ENCODE assay signal across 20 mouse cellular contexts in the genomic region with DNA sequence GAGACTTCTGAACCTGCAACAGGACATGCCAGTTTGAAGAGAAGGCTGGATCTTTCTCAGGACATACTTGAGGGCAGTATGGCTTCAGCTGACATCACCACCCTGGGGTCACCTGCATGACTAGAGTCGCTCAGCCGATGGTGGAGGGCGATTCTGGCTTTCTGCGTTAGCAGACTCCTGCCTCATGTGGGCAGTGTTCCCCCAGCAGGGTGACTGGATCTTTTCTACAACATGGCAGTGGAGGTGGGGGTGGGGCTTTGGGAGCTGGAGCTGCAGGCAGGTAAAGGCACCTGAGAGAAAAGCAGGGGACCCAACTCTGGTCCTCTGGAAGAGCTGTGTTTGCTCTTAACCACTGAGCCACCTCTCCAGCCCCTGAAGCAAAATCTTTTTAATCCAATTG. TPM values are rescaled to one million over a fixed set of nuclear protein-coding genes. Genes with fewer than 3 reads are reported as not detected.
DNase-seq lines count a peak whose midpoint lies in the region; ATAC-seq and TF ChIP-seq lines count a peak whose summit lies in the region.
"Had no signal": no experiment of that assay in that cellular context is flagged by ENCODE, and none has a peak within 500 bp of the region (broad histone marks: within the 10 kb centered on the region; RNA-seq: fewer than 3 reads in every experiment).

No protein-coding gene starts in this region.

- in situ Hi-C loops in CH12.LX (cut with MboI; ENCODE audit: low pct_ligation_motif_present, low pct_unique_long_range_greater_than_20kb, low sequenced_read_pairs): loop anchor here (25.0 kb wide), 1 partner anchor 347 kb away; no protein-coding TSS in a partner anchor

- dilution Hi-C loops in CH12.LX (cut with MboI; ENCODE audit: extremely low pct_ligation_motif_present, extremely low pct_unique_long_range_greater_than_20kb, low sequenced_read_pairs): no loop called here

- H3K4me3 ChIP-seq in forebrain, postnatal 0 days (ENCODE audit: low read depth, low read length): no peak overlapping the region
- H3K4me3 ChIP-seq in forebrain, embryonic 13.5 days: no peak overlapping the region
- H3K4me3 ChIP-seq in liver, adult 2 months (ENCODE audit: insufficient read depth, low read depth, low read length): no peak overlapping the region
- H3K4me3 ChIP-seq in liver, embryonic 12.5 days: no peak overlapping the region
- no peak overlapping the region for H3K4me3 ChIP-seq in CH12.LX (replicated peaks in 1 of 3; ENCODE audit: low read depth in 2 of 3, low read length in 2 of 3, poor library complexity in 1 of 3)
- H3K4me3 ChIP-seq: embryonic facial prominence, embryonic 10.5 days; erythroblast, embryonic 14.5 days; forebrain, embryonic 15.5 days; gastrocnemius, adult 2 months; hindbrain, embryonic 10.5 days; limb, embryonic 13.5 days; neural tube, embryonic 13.5 days had no signal

- no peak for DNase-seq in forebrain, postnatal 0 days
- DNase-seq in liver, adult 2 months (ENCODE audit: extremely low read depth, low read depth, low spot score): no peak
- DNase-seq in CH12.LX (ENCODE audit: extremely low read depth): no peak
- DNase-seq in brain, embryonic 14.5 days (ENCODE audit: low read depth): no peak
- DNase-seq in left cerebral cortex, postnatal 14 days (ENCODE audit: low spot score in 2 of 2): no peak
- DNase-seq: cerebellum, adult 11 months; cerebellum, postnatal 25 days; gastrocnemius, adult 2 months; heart, adult 11 months; kidney, postnatal 14 days; lung, postnatal 14 days had no signal

- no peaks in the 10 kb centered on the region for H3K36me3 ChIP-seq in forebrain, postnatal 0 days (ENCODE audit: insufficient read depth)
- no peaks in the 10 kb centered on the region for H3K36me3 ChIP-seq in forebrain, embryonic 13.5 days (ENCODE audit: poor library complexity, severe bottlenecking)
- H3K36me3 ChIP-seq in liver, adult 2 months (ENCODE audit: control insufficient read depth, insufficient read depth, low read length): no peaks in the 10 kb centered on the region
- H3K36me3 ChIP-seq in liver, embryonic 12.5 days: no peaks in the 10 kb centered on the region
- no peaks in the 10 kb centered on the region for H3K36me3 ChIP-seq in CH12.LX (replicated peaks in 1 of 2; ENCODE audit: control insufficient read depth in 1 of 2, insufficient read depth in 1 of 2, low read length in 1 of 2)
- H3K36me3 ChIP-seq: embryonic facial prominence, embryonic 10.5 days; forebrain, embryonic 15.5 days; hindbrain, embryonic 10.5 days; limb, embryonic 13.5 days; neural tube, embryonic 13.5 days had no signal

- no peak overlapping the region for H3K4me2 ChIP-seq in forebrain, postnatal 0 days (ENCODE audit: low read depth)
- no peak overlapping the region for H3K4me2 ChIP-seq in forebrain, embryonic 13.5 days
- no peak overlapping the region for H3K4me2 ChIP-seq in liver, embryonic 12.5 days
- H3K4me2 ChIP-seq in CH12.LX (ENCODE audit: insufficient read depth, low read depth, poor library complexity, severe bottlenecking): no peak overlapping the region
- H3K4me2 ChIP-seq: forebrain, embryonic 15.5 days; limb, embryonic 13.5 days; neural tube, embryonic 13.5 days had no signal

- 42% methylated on average over 4 of the region's 4 CpGs for WGBS in forebrain, postnatal 0 days
- 41% methylated on average over 4 of the region's 4 CpGs for WGBS in forebrain, embryonic 13.5 days
- WGBS in liver, adult 2 months: 57% methylated on average over 4 of the region's 4 CpGs
- 35% methylated on average over 4 of the region's 4 CpGs for WGBS in liver, embryonic 12.5 days (ENCODE audit: insufficient replicate concordance)

- intact Hi-C loops in left cerebral cortex, postnatal 14 days (cut with DNase I): no loop called here

- H3K27me3 ChIP-seq in forebrain, postnatal 0 days (ENCODE audit: insufficient read depth, low read length): no peaks in the 10 kb centered on the region
- H3K27me3 ChIP-seq in forebrain, embryonic 13.5 days: no peaks in the 10 kb centered on the region
- H3K27me3 ChIP-seq in liver, adult 2 months (ENCODE audit: control insufficient read depth, insufficient read depth, low read length): no peaks in the 10 kb centered on the region
- peaks cover under 1% of the 10 kb centered on the region; the same call in 1 of the 2 replicates for H3K27me3 ChIP-seq in liver, embryonic 12.5 days (replicated peaks)
- no peaks in the 10 kb centered on the region for H3K27me3 ChIP-seq in CH12.LX (replicated peaks)
- H3K27me3 ChIP-seq: forebrain, embryonic 15.5 days; limb, embryonic 13.5 days; neural tube, embryonic 13.5 days had no signal

- no peak for TF ChIP-seq EP300 in CH12.LX (IDR thresholded peaks at IDR 0.05; ENCODE audit: low read length)

- no peak for TF ChIP-seq POLR2A in liver, adult 2 months (IDR thresholded peaks at IDR 0.05; ENCODE audit: extremely low read depth, insufficient read depth, low read length)
- TF ChIP-seq POLR2A in CH12.LX (IDR thresholded peaks at IDR 0.05; ENCODE audit: low read depth, low read length): no peak
- no peak for TF ChIP-seq POLR2A in brain, embryonic 14.5 days (IDR thresholded peaks at IDR 0.05; ENCODE audit: borderline replicate concordance, extremely low read depth, insufficient read depth, insufficient read length, poor library complexity, severe bottlenecking)

- no peak for ATAC-seq in forebrain, postnatal 0 days
- no peak for ATAC-seq in forebrain, embryonic 13.5 days
- no peak for ATAC-seq in liver, embryonic 12.5 days
- no peak for ATAC-seq in cerebellum, adult (ENCODE audit: insufficient number of reproducible peaks, low FRiP score, low TSS enrichment)
- ATAC-seq: forebrain, embryonic 15.5 days had no signal

- no peak overlapping the region for H3K9ac ChIP-seq in forebrain, postnatal 0 days
- no peak overlapping the region for H3K9ac ChIP-seq in forebrain, embryonic 13.5 days
- H3K9ac ChIP-seq in liver, adult 2 months (ENCODE audit: low read depth, low read length): no peak overlapping the region
- no peak overlapping the region for H3K9ac ChIP-seq in liver, embryonic 12.5 days
- H3K9ac ChIP-seq in CH12.LX (ENCODE audit: insufficient read depth, low read depth): no peak overlapping the region
- H3K9ac ChIP-seq: forebrain, embryonic 15.5 days; limb, embryonic 13.5 days; neural tube, embryonic 13.5 days had no signal

- H3K27ac ChIP-seq in forebrain, postnatal 0 days (ENCODE audit: low read depth, low read length): no peak overlapping the region
- H3K27ac ChIP-seq in forebrain, embryonic 13.5 days: no peak overlapping the region
- no peak overlapping the region for H3K27ac ChIP-seq in liver, adult 2 months (replicated peaks; ENCODE audit: insufficient read depth, low read depth, low read length)
- H3K27ac ChIP-seq in liver, embryonic 12.5 days: no peak overlapping the region
- H3K27ac ChIP-seq in CH12.LX (ENCODE audit: insufficient read depth, low read depth): no peak overlapping the region
- H3K27ac ChIP-seq: embryonic facial prominence, embryonic 10.5 days; forebrain, embryonic 15.5 days; gastrocnemius, adult 2 months; hindbrain, embryonic 10.5 days; limb, embryonic 13.5 days; neural tube, embryonic 13.5 days had no signal

- TF ChIP-seq RAD21 in CH12.LX (IDR thresholded peaks at IDR 0.05; ENCODE audit: low read depth, low read length): peak; percentile 36

- no peaks in the 10 kb centered on the region for H3K79me2 ChIP-seq in liver, adult 2 months (ENCODE audit: control insufficient read depth, insufficient read depth, low read length)
- H3K79me2 ChIP-seq in CH12.LX (replicated peaks; ENCODE audit: control insufficient read depth, extremely low read depth, insufficient read depth, poor library complexity, severe bottlenecking): no peaks in the 10 kb centered on the region

- TF ChIP-seq CTCF in forebrain, postnatal 0 days (IDR thresholded peaks at IDR 0.05; ENCODE audit: low read depth): peak; percentile 35
- peak; percentile 28; the same call in 1 of the 2 replicates for TF ChIP-seq CTCF in liver, adult 2 months (IDR thresholded peaks at IDR 0.05; ENCODE audit: low read depth, low read length)
- peak in 1 of 2 experiments; percentile 35; a peak in 2 of 4 replicates for TF ChIP-seq CTCF in CH12.LX (conservative IDR thresholded peaks at IDR 0.05 in 1 of 2, IDR thresholded peaks at IDR 0.05 in 1 of 2; ENCODE audit: low read depth in 2 of 2, low read length in 2 of 2)
- peak; percentile 24; the same call in 1 of the 2 replicates for TF ChIP-seq CTCF in brain, embryonic 14.5 days (IDR thresholded peaks at IDR 0.05; ENCODE audit: borderline replicate concordance, extremely low read depth, insufficient read depth, insufficient read length)

- no peaks in the 10 kb centered on the region for H3K9me3 ChIP-seq in forebrain, postnatal 0 days (ENCODE audit: low read length)
- H3K9me3 ChIP-seq in forebrain, embryonic 13.5 days (replicated peaks): no peaks in the 10 kb centered on the region
- no peaks in the 10 kb centered on the region for H3K9me3 ChIP-seq in liver, embryonic 12.5 days (replicated peaks)
- no peaks in the 10 kb centered on the region for H3K9me3 ChIP-seq in CH12.LX (replicated peaks; ENCODE audit: low read length)
- H3K9me3 ChIP-seq: embryonic facial prominence, embryonic 10.5 days; forebrain, embryonic 15.5 days; hindbrain, embryonic 10.5 days; limb, embryonic 13.5 days; neural tube, embryonic 13.5 days had no signal

- peaks cover 7% of the 10 kb centered on the region; the same call in 1 of the 2 replicates for H3K4me1 ChIP-seq in forebrain, postnatal 0 days (ENCODE audit: insufficient read depth)
- H3K4me1 ChIP-seq in forebrain, embryonic 13.5 days: peaks cover 11% of the 10 kb centered on the region
- peaks cover 7% of the 10 kb centered on the region for H3K4me1 ChIP-seq in liver, adult 2 months (ENCODE audit: control insufficient read depth, insufficient read depth, low read length)
- H3K4me1 ChIP-seq in liver, embryonic 12.5 days: peaks cover 11% of the 10 kb centered on the region
- H3K4me1 ChIP-seq in CH12.LX (ENCODE audit: control insufficient read depth in 1 of 2, insufficient read depth in 2 of 2): peaks cover 5 to 36% of the 10 kb centered on the region in 2 experiments; a peak in 3 of 4 replicates

TF ChIP-seq in CH12.LX, 34 proteins besides CTCF, POLR2A, EP300 and RAD21 (continues in another document):
- TF ChIP-seq USF2 (conservative IDR thresholded peaks at IDR 0.05; ENCODE audit: low read depth, low read length) (no peak), RCOR1 (conservative IDR thresholded peaks at IDR 0.05; ENCODE audit: low read depth, low read length) (no peak), ETS1 (conservative IDR thresholded peaks at IDR 0.05; ENCODE audit: low read depth, low read length) (no peak)

RNA-seq across cellular contexts. Expression of gene Hhat, which starts 5.5 kb away (rescaled TPM):
- total RNA-seq in forebrain, postnatal 0 days (2014; rRNA removed): 2.6 and 2.8 TPM in 2 replicates
- polyA plus RNA-seq in forebrain, postnatal 0 days (2015; fragmentation: Nextera tagmentation; extraction: Ambion mirVana): 1.8 TPM in 2 replicates
- 2.6 and 3.2 TPM in 2 replicates for polyA plus RNA-seq in forebrain, embryonic 13.5 days (2015; fragmentation: Nextera tagmentation; extraction: Ambion mirVana)
- 1.9 and 2.1 TPM in 2 replicates for total RNA-seq in liver, adult 2 months (2014; rRNA removed)
- polyA plus RNA-seq in liver, adult 2 months (2012; rRNA removed): 2.0 and 2.1 TPM in 2 replicates
- 2.1 TPM in 2 replicates for polyA plus RNA-seq in liver, embryonic 12.5 days (2016; fragmentation: Nextera tagmentation; extraction: Ambion mirVana)
- total RNA-seq in CH12.LX (2012; rRNA removed): 0.21 and 0.29 TPM in 2 replicates
- total RNA-seq in CH12.LX (2014; rRNA removed): 1.1 and 1.4 TPM in 2 replicates
- 1.2 and 1.8 TPM in 2 replicates for polyA plus RNA-seq in CH12.LX (2012; ENCODE audit: insufficient read length, low read depth)
- 3.8 TPM in 2 replicates for polyA plus RNA-seq in brain, embryonic 14.5 days (2012; rRNA removed)
- total RNA-seq in left cerebral cortex, postnatal 14 days (2021): 1 to 10 TPM; 1.2 to 1.8 TPM
- polyA plus RNA-seq: erythroblast, embryonic 14.5 days had no signal
